Mouse (Mus musculus): ENCODE data around the gene Slc26a6.

The Slc26a6 gene

GRCm38 (mm10) chr9:108845390-108845789, 7.7 kb upstream of the Slc26a6 start:
- DNase-seq (ENCODE audit: low read depth) = no peak

GRCm38 (mm10) chr9:108847374-108847773, 5.7 kb upstream of the Slc26a6 start:
- no peak for DNase-seq (ENCODE audit: low read depth)

- DNase-seq (ENCODE audit: low read depth) = no peak
Measured at GRCm38 (mm10) chr9:108848419-108848818, 4.7 kb upstream of the Slc26a6 start.

GRCm38 (mm10) chr9:108853635-108854240, 655 bp downstream of the Slc26a6 start:
- peak; percentile 98 for DNase-seq (ENCODE audit: low read depth)

GRCm38 (mm10) chr9:108854241-108854696, 1.2 kb downstream of the Slc26a6 start:
- peak; percentile 94 for DNase-seq (ENCODE audit: low read depth)

GRCm38 (mm10) chr9:108855335-108855734, 2.3 kb downstream of the Slc26a6 start:
- no peak for DNase-seq (ENCODE audit: low read depth)

GRCm38 (mm10) chr9:108858792-108859527, 5.9 kb downstream of the Slc26a6 start:
- DNase-seq (ENCODE audit: low read depth) = no peak

- DNase-seq (ENCODE audit: low read depth) = no peak
Measured at GRCm38 (mm10) chr9:108912308-108912707, 59.2 kb downstream of the Slc26a6 start.

- DNase-seq (ENCODE audit: low read depth) = no peak
Measured at GRCm38 (mm10) chr9:108913161-108913560, 60.1 kb downstream of the Slc26a6 start.

- no peak for DNase-seq (ENCODE audit: low read depth)
Measured at GRCm38 (mm10) chr9:108913621-108914020, 60.5 kb downstream of the Slc26a6 start.

GRCm38 (mm10) chr9:108914491-108914890, 61.4 kb downstream of the Slc26a6 start, which contains the start of gene Tmem89:
Gene Tmem89 (plus strand): TSS chr9:108914619.
- no peak for DNase-seq (ENCODE audit: low read depth)

- peak; percentile 75 for DNase-seq (ENCODE audit: low read depth)
Measured at GRCm38 (mm10) chr9:108925897-108926296, 72.8 kb downstream of the Slc26a6 start.

GRCm38 (mm10) chr9:108928424-108928823, 75.3 kb downstream of the Slc26a6 start:
- no peak for DNase-seq (ENCODE audit: low read depth)

- no peak for DNase-seq (ENCODE audit: low read depth)
Measured at GRCm38 (mm10) chr9:108935991-108936390, 82.9 kb downstream of the Slc26a6 start.

GRCm38 (mm10) chr9:108936418-108937364, 83.6 kb downstream of the Slc26a6 start, which contains the start of gene Uqcrc1:
Gene Uqcrc1 (plus strand): TSS chr9:108936633.
- DNase-seq (ENCODE audit: low read depth) = peak; percentile 97

- DNase-seq (ENCODE audit: low read depth) = no peak
Measured at GRCm38 (mm10) chr9:108945111-108945510, 92.0 kb downstream of the Slc26a6 start.

- DNase-seq (ENCODE audit: low read depth) = no peak
Measured at GRCm38 (mm10) chr9:108945608-108946007, 92.5 kb downstream of the Slc26a6 start.

GRCm38 (mm10) chr9:108949231-108949966, 96.3 kb downstream of the Slc26a6 start:
- no peak for DNase-seq (ENCODE audit: low read depth)

GRCm38 (mm10) chr9:108949967-108950728, 97.1 kb downstream of the Slc26a6 start:
- DNase-seq (ENCODE audit: low read depth) = no peak

- DNase-seq (ENCODE audit: low read depth) = no peak
Measured at GRCm38 (mm10) chr9:108953081-108953636, 100.1 kb downstream of the Slc26a6 start, which contains the start of gene Col7a1. Gene Col7a1 (plus strand): TSS chr9:108953586.
